Mouse (Mus musculus) spleen, postnatal 4 days (tissue): ENCODE results near the gene Rab31.
"Not testable (repeated sequence)": the region's sequence is repeated elsewhere in the genome, so short reads cannot be mapped to it uniquely, and the experiment has no call there.

Source experiments
- DNase-seq, 2 experiments: peaks; one replicate each; pipeline ENCODE4 v3.0.0; 2022; ENCODE audit warnings: low spot score in 2 of 2

The Rab31 gene

DNA sequence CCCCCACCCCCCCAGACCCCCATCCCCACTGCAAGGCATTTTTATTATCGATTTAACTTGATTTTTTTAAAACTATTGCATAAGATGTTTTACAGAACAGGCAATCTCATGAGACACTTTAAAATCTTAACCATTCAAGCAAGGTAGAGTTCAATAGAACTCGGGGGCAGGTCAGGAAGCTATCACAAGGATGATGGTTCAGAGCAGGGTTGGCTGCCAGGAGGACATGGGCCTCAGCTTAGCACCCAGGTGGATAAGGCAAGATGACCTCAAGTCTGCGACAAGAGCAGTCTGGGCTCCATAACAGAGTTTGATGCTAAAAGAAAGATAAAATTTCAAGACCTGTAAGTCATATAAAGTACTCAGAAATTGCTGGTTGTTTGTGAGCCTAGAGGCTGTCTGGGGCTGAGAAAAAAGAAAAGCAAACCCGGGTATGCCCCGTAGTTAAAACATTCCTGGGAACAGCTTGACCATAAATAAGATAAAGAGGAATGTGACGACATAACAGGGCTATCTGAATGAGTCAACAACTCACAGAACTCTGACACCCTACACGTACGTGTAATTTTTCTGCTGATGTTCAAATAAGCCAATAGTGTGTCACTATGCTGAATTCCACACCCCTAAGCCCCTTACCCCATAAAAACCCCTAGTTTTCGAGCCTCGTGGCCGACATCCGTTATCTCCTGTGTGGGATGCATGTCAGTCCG, 143.6 kb downstream of the Rab31 start:
- DNase-seq, result not testable (repeated sequence)

- DNase-seq, result no peak
Observed at GRCm38 (mm10) chr17:65626301-65626700, 146.3 kb downstream of the Rab31 start.

DNA sequence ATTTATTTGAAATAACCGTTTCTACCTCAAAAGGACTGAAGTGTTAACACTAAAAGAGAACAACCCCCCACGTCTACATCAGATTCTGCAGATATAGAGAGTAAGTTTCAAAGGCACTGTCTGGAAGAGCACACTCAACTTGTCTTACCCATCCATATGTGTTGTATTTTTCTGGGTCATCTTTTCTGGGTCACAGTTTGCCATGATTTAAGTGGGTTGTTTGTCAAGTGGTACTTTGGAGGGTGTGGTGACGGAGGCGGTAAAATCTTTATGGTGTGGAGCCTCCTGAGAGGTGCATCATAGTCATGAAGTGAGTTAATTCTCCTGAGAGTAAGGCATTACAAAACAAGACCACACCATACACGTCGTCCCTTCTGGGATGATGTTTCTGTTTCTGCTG, 147.0 kb downstream of the Rab31 start:
- no peak for DNase-seq

GRCm38 (mm10) chr17:65623130-65623529, 149.4 kb downstream of the Rab31 start:
- DNase-seq, result no peak

DNA sequence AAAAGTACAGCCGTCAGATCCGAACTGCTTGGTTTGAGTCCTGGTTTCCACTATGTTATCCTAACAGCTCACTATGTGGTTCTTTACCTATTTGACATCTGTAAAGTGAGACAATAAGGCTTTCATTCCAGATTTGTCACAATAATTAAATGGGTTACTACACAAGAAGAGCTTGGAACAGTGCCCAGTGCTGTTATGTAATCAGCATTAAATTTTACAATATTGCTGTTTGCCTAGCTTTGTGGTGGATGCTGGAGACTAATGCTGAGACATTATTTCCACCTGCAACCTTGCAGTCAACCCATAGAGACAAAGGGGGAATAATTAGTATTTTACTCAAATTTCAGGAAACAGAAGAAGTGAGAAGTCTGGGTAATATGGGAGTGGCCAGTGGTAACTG, 154.1 kb downstream of the Rab31 start:
- no peak for DNase-seq

GRCm38 (mm10) chr17:65615678-65616077, 156.9 kb downstream of the Rab31 start:
- peak in 1 of 2 experiments; percentile 42 for DNase-seq

DNA sequence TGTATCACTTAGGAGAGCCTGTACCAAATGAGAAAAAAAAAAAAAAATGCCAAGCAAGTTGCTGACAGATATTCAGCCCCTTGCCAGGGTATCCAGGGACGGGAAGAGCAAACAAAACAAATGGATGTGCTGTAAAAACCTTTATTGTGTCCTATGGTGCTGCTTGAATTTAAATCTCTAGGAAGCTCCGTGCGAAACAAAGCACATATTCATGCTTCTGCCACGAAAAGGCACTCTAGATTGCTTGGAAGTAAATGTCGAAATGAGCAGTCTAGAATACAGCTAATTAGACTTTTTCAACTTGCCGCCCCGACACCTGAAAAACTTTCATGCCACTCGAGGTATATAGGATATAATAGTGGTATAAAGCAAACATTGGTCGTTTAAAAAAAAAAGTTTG, 158.1 kb downstream of the Rab31 start:
- DNase-seq, result no peak

- peak; percentile 99 to 100 for DNase-seq
Observed at GRCm38 (mm10) chr17:65613463-65614412, 158.8 kb downstream of the Rab31 start, which contains the start of gene Vapa. TSS of gene Vapa (minus strand) at chr17:65613555.

DNA sequence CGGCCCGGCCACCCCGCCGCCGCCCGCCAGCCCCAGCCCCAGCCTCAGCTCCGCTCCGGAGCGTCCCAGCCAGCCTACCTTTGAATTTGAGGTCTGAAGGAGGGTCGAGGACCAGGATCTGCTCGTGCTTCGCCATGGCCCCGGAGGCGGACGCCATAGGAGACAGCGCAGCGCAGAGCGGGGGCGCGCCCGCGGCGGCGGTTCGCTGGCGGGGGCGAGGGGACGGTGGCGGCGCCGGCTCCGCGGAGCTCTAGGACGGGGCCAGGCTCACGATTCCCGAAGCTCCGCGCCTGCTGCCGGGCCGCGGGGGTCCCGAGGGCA, 159.4 kb downstream of the Rab31 start:
- DNase-seq, result no peak

GRCm38 (mm10) chr17:65612391-65613141, 160.0 kb downstream of the Rab31 start:
- DNase-seq, result peak; percentile 50 to 77

DNA sequence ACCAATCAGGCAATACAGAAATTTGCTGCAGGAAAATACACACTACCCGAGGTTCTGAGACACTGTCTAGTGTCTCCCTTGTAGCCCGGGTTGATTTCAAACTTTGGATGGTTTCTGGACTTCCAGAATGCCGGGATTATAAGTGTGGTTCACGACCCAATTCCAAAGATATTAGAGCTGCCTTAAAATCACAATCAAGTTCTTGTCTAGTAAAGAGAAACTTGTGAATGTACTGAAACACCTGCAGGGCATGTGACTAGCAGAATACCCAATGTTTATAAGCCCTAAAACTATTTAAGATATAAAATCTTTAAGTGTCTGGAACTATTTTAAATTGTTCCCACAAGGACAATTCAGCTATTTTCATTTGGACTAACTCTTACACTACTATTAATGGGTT, 160.8 kb downstream of the Rab31 start:
- peak in 1 of 2 experiments; percentile 34 for DNase-seq

GRCm38 (mm10) chr17:65608743-65609142, 163.8 kb downstream of the Rab31 start:
- DNase-seq, result no peak

DNA sequence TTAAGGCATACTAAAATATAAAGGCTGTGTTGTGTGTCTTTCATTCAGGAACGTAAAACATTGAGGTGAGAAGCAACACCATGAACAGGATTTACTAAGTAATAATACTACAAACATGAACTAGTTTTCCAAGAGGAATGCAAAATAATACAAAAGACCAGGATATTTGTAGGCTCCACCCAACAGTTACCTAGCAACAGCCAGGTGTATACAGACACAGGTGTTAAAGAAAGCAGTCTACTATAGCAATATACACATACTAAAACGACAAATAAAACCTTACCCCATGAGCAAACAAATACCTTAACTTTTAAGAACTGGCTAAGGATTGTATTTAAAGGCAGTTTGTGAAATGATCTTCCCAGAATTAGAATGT, 164.3 kb downstream of the Rab31 start:
- no peak for DNase-seq

DNA sequence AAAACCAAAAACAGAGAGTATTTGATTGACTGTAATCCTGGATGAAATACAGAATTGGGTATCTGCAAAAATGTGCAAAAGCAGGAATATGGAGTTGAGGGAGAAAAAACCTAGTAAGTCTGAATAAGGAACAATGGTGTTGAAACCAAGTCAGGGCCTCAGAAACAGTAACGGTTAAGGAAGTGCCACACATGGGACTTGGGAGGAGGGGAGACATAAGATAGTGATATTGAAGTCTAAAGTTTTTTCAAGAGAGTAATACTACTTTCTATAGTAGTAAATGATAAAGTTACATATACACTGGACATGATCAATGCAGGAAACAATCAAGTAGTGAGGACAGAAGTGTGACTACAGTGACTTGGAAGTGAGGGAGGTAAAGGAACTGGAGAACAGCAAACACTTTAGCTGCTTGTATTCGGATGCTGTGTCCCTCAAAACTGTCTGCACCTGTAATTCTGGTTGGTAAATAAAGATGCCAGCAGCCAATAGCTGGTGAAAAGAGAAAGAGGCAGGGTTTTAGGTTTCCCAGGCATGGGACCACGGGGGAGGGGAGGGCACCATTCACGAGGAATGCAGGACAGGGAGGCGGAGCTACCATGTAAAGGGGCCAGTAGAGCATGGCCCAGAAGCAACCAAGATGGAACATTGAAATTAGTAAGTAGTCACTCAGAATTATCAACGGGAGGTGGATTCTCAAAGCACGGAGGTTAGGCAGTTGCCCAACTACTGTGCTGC, 164.8 kb downstream of the Rab31 start:
- DNase-seq, result no peak

GRCm38 (mm10) chr17:65606014-65606413, 166.5 kb downstream of the Rab31 start:
- DNase-seq, result no peak

GRCm38 (mm10) chr17:65604892-65605291, 167.7 kb downstream of the Rab31 start:
- DNase-seq, result no peak

DNA sequence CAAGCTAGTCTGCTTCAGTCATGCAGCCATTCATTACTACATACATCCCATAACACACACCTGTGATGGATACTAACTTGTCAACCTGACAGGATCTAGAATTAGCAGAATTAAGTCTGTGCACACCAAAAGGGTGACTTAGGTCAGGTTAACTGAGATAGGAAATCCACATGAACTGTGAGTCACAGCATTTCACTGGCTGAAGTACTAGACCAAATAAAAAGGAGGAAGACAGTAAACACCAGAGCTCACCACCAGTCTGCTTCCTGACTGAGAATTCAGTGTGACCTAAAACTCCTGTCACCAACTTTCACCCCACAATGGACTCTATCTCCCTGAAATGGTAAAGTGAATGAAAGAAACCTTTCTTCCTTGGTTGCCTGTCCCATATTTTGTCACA, 168.2 kb downstream of the Rab31 start:
- DNase-seq, result no peak
